Mouse (Mus musculus) c-Kit-negative CD71-positive TER-119-positive erythroid progenitor cells, embryonic 14.5 days (primary cell): ENCODE results near the gene E130116L18Rik.
"Not testable (repeated sequence)": the region's sequence is repeated elsewhere in the genome, so short reads cannot be mapped to it uniquely, and the experiment has no call there.

Experiments used
- DNase-seq: peaks from one replicate; pipeline ENCODE4 v3.0.0-alpha.2; 2013; ENCODE audit warnings: low read depth, low spot score

The E130116L18Rik gene

DNA sequence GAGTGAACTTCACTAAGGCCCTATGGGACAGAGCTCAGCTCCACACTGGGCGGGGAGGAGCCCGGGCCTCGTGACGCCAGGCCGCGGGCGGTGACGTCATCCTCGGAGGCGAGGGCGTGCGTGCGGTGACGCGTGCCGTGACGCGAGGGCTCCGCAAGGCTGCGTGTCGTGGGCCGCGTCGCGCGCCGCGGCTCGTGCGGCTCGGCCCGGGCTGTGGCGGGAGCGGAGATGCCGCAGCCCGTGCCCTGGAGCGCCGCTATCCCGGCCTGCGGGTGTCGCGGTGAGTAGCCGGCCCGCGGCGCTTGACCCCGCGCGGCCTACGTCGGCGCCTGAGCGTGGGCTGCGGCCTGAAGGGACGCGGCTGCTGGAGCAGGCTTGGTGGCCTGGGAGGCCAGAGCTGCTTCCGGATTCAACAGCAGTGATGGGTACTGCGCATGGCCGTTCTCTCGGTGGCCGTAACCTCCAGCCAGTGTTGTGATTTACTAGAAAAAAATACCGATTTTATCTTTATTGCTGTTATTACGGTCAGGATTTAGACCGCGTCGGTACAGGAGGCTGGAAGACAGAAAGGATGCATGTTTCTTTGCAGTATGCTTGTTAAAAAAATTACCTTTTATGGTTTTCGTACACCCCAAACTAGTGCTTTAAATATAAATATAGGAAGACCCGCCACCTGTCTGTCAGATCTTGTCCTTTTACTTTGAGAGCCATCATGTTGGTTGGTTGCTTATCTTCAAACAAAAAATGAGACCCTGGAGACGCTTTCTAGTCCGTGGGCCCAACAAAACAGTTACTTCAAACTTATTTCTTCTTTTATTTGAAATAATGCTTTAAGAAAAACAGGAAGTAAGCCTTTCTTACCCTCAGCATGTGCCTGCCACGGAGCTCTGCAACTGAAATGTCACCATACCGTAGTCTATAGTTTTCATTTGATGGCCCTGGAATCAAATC is at the start of gene E130116L18Rik:
Gene E130116L18Rik (minus strand): TSS at position 402 of the 951 bp plus-strand sequence.
- no peak for DNase-seq

- DNase-seq = no peak
These were observed 45.4 kb upstream of the E130116L18Rik start for GRCm38 (mm10) chr5:25268258-25268888.

DNA sequence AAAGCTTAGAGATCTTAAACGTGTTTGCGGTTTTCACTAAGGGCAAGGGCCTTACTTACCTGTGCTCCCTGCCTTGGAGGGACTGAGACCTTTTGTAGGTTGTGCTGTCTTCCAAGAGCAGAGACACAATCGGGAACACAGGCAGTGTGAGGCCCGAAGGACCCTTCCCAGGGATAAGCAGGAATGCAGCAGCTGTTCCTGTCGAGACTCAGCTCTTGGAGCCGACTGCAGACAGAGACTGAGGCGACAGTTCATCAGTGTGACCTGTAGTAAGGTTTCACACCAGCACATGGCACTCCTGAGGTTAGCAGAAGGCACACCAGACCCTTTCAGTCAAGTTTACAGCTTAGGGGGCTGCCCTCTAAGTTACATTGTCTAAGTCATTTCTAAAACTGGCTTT is 39.3 kb upstream of the E130116L18Rik start:
- DNase-seq = no peak

DNA sequence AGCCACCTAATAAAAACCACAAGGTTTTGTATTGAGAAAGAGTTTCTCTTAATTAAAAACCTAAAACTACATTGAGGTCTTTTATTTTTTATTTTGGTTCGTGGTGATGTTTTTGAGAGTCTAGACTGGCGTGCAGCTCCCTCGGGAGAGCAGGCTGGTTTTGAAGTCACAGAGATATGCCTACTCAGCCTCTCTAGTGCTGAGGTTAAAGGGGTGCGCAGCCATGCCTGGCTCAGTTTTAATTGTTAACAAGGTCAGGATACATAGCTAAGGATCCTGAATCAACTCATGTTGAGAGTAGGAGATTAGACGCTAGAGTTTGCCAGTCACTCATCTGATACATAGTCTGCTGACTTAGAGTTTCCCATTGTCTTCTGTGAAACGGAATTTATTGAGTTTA is 38.5 kb upstream of the E130116L18Rik start:
- DNase-seq = no peak

DNA sequence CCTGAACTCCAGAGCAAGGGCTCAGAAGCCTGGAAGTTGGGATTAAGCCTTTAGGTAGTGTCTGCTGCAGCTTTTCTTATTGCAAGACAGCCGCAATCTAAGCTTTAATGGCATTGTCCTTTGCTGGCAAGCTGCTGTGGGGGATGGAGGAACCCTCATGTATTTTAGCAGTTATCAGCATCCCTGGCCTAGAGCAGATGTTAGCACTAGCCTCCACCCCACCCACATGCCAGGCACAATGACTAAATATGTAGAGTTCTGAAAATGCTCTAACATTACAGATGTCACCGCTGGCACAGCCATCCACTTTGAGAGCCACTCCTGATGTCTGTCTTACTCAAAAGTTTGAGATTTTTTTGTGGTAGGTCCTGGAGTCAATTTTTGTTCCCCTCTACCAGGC is 33.7 kb upstream of the E130116L18Rik start:
- no peak for DNase-seq

GRCm38 (mm10) chr5:25254491-25254890 is 31.5 kb upstream of the E130116L18Rik start:
- no peak for DNase-seq

DNA sequence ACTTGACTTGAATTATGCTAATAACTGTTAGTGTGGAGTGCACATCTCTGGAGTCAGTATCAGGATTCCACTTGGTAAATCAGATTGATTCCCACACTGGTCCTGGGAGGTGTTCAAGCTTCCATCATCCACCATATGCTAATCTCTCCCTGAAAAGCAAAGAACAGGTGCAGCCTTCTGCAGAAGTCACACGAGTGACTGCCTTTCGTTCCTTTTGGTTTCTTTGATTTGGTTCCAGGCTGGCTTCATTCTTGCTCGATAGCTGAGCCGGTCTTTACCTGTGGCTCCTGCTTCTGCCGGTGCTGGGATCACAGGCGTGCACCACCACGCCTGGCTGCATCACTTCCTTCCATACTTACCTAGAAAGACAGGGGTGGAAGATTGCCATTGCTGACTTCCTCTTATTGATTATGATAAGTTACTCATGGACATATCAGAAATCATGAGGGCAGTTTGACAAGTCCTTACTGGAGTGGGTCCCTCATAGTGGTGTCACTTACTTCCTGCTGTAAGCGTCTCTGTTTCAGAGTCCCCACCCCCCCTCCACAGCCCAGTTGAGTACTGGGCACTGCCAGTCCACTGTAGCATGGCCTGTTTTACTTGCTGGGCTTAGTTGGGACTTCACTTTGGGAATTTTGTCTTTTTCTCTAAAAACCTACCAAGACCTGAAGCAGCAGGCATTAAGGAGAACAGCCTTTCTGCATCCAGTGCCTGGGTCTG is 30.0 kb upstream of the E130116L18Rik start:
- DNase-seq = no peak

- no peak for DNase-seq
These were observed 29.5 kb upstream of the E130116L18Rik start for GRCm38 (mm10) chr5:25252423-25252822.

- DNase-seq = no peak
These were observed 24.1 kb upstream of the E130116L18Rik start for GRCm38 (mm10) chr5:25247036-25247435.

DNA sequence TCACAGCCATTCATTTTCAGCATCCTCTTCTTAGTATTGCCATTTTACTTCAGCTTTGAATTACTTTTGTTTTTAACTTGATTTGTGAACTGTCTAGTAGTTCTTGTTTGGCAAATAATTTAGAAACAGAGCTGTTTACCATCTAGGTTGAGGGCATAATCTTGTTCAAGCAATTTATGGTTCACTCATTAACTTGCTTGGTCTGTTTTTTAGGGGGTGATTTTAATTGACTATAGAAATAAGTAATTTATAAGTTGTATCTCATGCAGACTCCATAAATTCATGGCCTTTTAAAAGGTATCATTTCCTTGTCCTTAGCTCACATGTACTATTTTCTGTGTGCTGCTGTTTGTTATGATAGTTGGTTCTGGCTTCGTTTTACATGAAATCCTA is 23.5 kb upstream of the E130116L18Rik start:
- no peak for DNase-seq

DNA sequence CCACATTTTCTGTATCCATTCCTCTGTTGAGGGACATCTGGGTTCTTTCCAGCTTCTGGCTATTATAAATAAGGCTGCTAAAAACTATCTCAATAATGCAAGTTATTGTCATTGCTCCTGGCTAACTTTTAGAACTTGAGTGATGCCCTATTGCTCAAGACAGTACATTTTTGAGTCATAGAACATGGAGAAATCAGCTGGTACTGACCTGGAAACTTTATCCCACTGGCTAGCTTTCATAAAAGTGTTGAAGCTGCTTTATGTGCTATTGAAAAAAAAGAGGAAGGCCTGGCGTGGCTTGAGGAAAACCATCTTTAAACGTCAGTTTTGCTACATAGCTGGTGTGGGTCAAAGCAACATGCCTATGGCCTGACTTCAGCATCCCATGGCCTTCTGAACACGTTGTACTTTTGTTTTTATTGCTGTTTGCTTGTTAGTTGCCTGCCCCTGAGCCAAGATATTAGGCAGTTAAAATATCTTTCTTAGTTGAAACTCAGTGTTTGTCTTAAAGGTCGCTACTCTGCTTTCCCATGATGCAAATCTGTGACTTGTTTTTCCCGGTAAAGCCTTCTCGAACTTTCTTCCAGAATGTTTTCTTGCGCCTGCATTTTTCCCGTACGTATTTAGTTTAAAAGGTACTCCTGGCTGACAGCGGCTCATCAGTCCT is 23.0 kb upstream of the E130116L18Rik start:
- no peak for DNase-seq

- DNase-seq = no peak
These were observed 20.1 kb upstream of the E130116L18Rik start for GRCm38 (mm10) chr5:25243101-25243500.

DNA sequence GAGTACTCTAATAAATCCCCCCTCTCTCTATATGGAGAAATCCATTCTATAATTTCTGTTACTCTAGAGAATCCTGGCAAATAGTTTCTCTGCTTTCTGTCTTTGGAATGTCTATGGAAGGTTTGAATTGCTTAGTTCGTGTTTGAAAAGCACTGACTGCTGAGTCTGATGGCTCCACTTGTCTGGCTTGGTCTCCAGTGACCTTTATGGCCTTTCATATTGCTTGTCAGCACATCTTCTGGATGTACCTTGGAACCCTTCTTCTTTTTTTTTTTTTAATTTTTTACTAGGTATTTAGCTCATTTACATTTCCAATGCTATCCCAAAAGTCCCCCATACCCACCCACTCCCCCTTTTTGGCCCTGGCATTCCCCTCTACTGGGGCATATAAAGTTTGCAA is 1.4 kb upstream of the E130116L18Rik start:
- DNase-seq = not testable (repeated sequence)

DNA sequence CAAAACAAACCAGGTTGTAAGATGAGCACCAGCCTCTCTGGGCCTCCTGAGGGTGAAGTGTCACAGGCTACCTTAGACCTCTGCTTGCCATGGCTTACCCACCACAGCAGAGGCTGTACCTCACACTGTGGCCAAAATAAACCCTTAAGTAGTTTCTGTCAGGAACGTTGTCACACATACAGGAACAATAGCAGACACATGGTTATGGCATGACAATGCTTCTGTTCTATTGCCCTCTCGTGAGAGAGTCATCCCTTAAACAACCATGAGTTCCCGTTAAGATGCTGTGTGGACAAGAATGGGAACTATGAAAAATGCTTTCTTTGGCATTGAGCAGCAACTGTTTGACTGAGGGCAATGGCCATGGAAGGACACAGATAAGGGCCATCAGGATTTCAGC is 1.3 kb downstream of the E130116L18Rik start, which contains the start of gene Galnt11:
Gene Galnt11 (plus strand): TSS at position 301 of the 400 bp plus-strand sequence.
- DNase-seq = no peak

GRCm38 (mm10) chr5:25215006-25215405 is 7.9 kb downstream of the E130116L18Rik start:
- no peak for DNase-seq

GRCm38 (mm10) chr5:25213216-25213615 is 9.7 kb downstream of the E130116L18Rik start:
- DNase-seq = not testable (repeated sequence)

DNA sequence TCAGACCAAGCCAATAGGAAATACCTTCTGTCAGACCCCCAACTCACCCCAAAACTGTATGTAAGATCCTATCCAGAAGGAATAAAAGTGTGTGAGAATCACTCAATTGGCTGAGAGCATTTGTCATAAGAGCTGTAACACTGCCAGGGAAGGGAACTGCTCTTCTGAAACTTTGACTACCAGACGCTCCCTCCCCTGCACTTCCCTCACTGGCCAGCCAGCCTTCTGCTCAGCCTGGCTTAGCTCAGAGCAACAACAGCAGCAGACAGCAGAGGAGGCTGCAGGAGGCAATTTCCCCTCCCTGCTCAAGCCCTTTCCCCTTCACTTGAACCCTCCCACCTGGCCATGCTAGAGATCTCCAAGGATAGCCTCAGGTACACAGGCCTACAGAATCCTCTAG is 11.1 kb downstream of the E130116L18Rik start:
- no peak for DNase-seq

GRCm38 (mm10) chr5:25190521-25190920 is 32.4 kb downstream of the E130116L18Rik start:
- no peak for DNase-seq

GRCm38 (mm10) chr5:25188802-25189201 is 34.2 kb downstream of the E130116L18Rik start:
- DNase-seq = no peak

DNA sequence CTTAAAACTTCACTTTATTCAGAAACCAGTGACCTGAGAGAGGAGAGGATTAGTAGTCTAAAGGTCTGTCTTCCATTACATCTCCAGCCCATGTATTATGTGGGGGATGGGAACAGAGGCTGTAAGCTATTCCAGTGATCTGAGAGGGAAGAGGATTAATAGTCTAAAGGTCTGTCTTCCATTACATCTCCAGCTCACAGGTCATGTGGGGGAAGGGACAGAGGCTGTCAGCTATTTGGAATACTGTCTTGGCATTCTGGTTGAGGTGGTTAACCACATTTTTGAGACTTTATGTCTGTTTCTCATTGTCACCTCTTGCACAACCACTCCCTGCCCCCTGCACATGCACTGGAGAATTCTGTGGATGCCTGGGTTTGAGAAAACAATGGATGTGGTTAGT is 35.2 kb downstream of the E130116L18Rik start:
- no peak for DNase-seq

DNA sequence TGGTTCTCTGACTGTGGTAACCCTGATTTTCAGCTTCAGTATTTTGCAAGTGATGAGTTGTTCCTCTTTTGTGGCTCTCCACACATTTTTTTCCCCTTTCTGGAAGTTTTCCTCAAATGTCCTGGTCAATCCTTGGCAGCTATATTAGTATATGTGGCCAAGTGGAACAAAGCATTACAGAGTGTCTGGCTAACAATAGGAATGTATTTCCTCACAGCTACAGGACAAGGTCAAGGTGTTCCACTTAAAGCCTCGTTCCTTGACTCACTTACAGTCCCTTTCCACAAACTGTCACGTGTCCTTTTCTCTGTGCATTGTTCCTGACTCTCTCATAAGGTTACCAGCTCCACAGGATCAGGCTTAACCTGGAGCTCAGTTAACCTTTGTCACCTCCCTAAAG is 38.4 kb downstream of the E130116L18Rik start:
- no peak for DNase-seq

GRCm38 (mm10) chr5:25183595-25183994 is 39.4 kb downstream of the E130116L18Rik start:
- no peak for DNase-seq
